Mouse (Mus musculus) testis, adult 2 months (tissue): ENCODE data around the gene Rack1.

Experiments
- CTCF ChIP-seq: fragments of 200-500 bp; IDR thresholded peaks from 2 replicates; pipeline ENCODE4 v1.5.1; 2012; ENCODE audit warnings: low read depth, mild to moderate bottlenecking, inconsistent platforms, low read length, moderate library complexity; ENCODE audit not compliant: control insufficient read depth, insufficient read depth, insufficient replicate concordance
- POLR2A ChIP-seq: fragments of 200-500 bp; IDR thresholded peaks from 2 replicates; pipeline ENCODE4 v1.6.1; 2012; ENCODE audit warnings: low read depth, mild to moderate bottlenecking, inconsistent platforms, low read length, moderate library complexity; ENCODE audit not compliant: control insufficient read depth

DNA sequence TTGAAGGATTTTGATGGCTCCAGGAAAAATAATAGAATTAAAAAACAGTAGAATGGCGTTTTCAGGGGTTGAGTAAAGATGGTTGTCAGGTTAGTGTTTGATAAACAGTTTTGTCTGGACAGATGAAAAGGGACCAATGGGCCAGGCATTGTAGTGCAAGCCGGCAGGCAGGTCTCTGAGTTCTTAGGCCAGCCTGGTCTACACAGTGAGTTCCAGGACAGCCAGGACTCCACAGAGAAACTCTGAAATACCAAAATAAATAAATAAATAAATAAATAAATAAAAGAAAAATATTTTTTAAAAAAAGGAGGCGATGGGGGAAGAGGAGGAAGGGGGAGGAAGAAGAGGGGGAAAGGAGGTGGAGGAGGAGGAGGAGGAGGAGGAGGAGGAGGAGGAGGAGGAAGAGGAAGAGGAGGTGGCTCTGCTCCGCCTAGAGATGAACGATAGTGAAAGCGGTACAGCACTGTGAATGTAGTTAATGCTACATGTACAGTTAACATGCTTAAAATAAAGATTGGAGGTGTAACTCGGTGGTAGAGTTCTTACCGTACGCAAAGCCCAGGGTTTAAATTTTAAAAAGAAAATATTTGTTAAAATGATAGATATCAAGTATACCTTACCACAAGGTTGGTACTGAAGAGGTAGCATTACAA lies 33.1 kb downstream of the Rack1 start:
- TF ChIP-seq POLR2A (no peak), CTCF (no peak)
